8 mouse cellular contexts compared by ENCODE assay signal in the genomic region with DNA sequence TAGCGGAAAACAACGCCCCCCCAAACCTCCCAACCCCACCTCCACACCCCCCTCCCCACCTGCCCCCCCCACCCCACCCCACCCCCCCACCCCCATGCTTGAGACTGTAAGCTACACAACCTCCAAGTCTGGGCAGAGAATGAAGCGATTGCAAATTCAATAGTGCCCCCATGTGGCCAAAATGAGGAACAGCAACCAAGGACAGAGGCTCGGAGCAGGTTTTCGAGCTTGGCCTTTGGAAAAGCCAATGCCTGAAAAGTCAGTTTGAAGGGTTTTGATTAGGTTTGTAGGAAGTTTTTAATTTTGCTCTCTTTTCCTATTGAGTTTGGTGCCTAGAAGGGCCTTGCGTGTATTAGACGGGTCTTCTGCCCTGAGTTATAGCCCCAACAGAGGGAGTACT. TPM values are rescaled to one million over a fixed set of nuclear protein-coding genes. Genes with fewer than 3 reads are reported as not detected.
DNase-seq lines count a peak whose midpoint lies in the region.
"Had no signal": no experiment of that assay in that cellular context is flagged by ENCODE, and none has a peak within 500 bp of the region (broad histone marks: within the 10 kb centered on the region; RNA-seq: fewer than 3 reads in every experiment).

No protein-coding gene starts in this region.

- intact Hi-C loops in left cerebral cortex, postnatal 10 days (cut with DNase I): loop anchor here (5.0 to 10.0 kb wide), 3 partner anchors 87 to 860 kb away; no protein-coding TSS in a partner anchor

- DNase-seq in ovary, postnatal 10 days (ENCODE audit: low spot score): peak; percentile 12
- no peak for DNase-seq in ovary, adult 18-20 months (ENCODE audit: low spot score)
- peak; percentile 75 for DNase-seq in NIH3T3 (ENCODE audit: low read depth)
- peak; percentile 42 for DNase-seq in c-Kit-positive CD71-positive TER-119-positive erythroid progenitor cells, embryonic 14.5 days (ENCODE audit: low spot score)
- peak; percentile 47 for DNase-seq in gastrocnemius, postnatal 10 days
- DNase-seq in left cerebral cortex, postnatal 10 days (ENCODE audit: extremely low spot score in 1 of 2, low spot score in 2 of 2): peak; percentile 44 to 54
- peak; percentile 28 for DNase-seq in ovary, postnatal 36 days (ENCODE audit: low spot score)

RNA-seq across cellular contexts. Expression of a gene that starts 49.4 kb away (rescaled TPM):
- total RNA-seq in gastrocnemius, postnatal 10 days (2021): 10 to 100 TPM; 12.1 to 13.8 TPM
- 10 to 100 TPM; 88.1 to 90.1 TPM for total RNA-seq in left cerebral cortex, postnatal 10 days (2021)
- total RNA-seq: neutrophil, adult 5-6 weeks had no signal

RNA-seq across cellular contexts. Expression of a gene that starts 53.5 kb away (rescaled TPM):
- 1 to 10 TPM; 8.8 TPM for total RNA-seq in gastrocnemius, postnatal 10 days (2021)
- 10 to 100 TPM; 21.2 to 24.1 TPM for total RNA-seq in left cerebral cortex, postnatal 10 days (2021)

Comparison
In these comparisons a context has a peak if more than half of its experiments do, and no peak if none do; other contexts are left out.
1. RNA of a gene that starts 49.4 kb away (total RNA-seq): 88.1 to 90.1 TPM in left cerebral cortex, postnatal 10 days; 12.1 to 13.8 TPM in gastrocnemius, postnatal 10 days; every median in the first group is over 4 times any median in the second.